Mouse (Mus musculus) olfactory bulb, adult 2 months (tissue): Measurements from ENCODE around the gene Tmem63b. TPM values are rescaled to one million over a fixed set of nuclear protein-coding genes. Genes with fewer than 3 reads are reported as not detected.
A peak's percentile ranks its signal among the peaks of the same experiment; 100 is the strongest.

ENCODE experiments used
- H3K27ac ChIP-seq: fragments of 200-500 bp; 2 replicates; pipeline ENCODE4 v1.5.1; 2012; ENCODE audit warnings: low read depth, low read length; ENCODE audit not compliant: insufficient read depth
- H3K4me1 ChIP-seq: fragments of 200-500 bp; 2 replicates; pipeline ENCODE4 v1.6.1; 2012; ENCODE audit warnings: low read length; ENCODE audit not compliant: control insufficient read depth, insufficient read depth
- H3K4me3 ChIP-seq: fragments of 200-500 bp; 2 replicates; pipeline ENCODE4 v1.5.1; 2012; ENCODE audit warnings: mild to moderate bottlenecking, low read depth, low read length, moderate library complexity; ENCODE audit not compliant: insufficient read depth
- CTCF ChIP-seq: fragments of 200-500 bp; IDR thresholded peaks from 2 replicates; pipeline ENCODE4 v1.5.1; 2012; ENCODE audit warnings: low read depth, mild to moderate bottlenecking, low read length, moderate library complexity; ENCODE audit not compliant: insufficient read depth
- POLR2A ChIP-seq: fragments of 200-500 bp; IDR thresholded peaks from 2 replicates; pipeline ENCODE4 v1.6.1; 2012; ENCODE audit warnings: mild to moderate bottlenecking, low read depth, low read length, moderate library complexity; ENCODE audit not compliant: insufficient read depth
- WGBS: fragments of 180-500 bp; shearing (Covaris S2); methylation state at CpG from one replicate; pipeline ENCODE4 v1.1.7; 2018; 5-methylcytosine and 5-hydroxymethylcytosine counted together
- polyA plus RNA-seq: library from polyadenylated mRNA; stranded (reverse); fragments of >200 nt; gene quantifications from 2 replicates; pipeline ENCODE4 v1.2.4, GENCODE M21; 2012; ENCODE audit warnings: low replicate concordance; ENCODE audit not compliant: missing spikeins, insufficient read depth, insufficient read length

The Tmem63b gene
- polyA plus RNA-seq, 1 experiment = not detected

DNA sequence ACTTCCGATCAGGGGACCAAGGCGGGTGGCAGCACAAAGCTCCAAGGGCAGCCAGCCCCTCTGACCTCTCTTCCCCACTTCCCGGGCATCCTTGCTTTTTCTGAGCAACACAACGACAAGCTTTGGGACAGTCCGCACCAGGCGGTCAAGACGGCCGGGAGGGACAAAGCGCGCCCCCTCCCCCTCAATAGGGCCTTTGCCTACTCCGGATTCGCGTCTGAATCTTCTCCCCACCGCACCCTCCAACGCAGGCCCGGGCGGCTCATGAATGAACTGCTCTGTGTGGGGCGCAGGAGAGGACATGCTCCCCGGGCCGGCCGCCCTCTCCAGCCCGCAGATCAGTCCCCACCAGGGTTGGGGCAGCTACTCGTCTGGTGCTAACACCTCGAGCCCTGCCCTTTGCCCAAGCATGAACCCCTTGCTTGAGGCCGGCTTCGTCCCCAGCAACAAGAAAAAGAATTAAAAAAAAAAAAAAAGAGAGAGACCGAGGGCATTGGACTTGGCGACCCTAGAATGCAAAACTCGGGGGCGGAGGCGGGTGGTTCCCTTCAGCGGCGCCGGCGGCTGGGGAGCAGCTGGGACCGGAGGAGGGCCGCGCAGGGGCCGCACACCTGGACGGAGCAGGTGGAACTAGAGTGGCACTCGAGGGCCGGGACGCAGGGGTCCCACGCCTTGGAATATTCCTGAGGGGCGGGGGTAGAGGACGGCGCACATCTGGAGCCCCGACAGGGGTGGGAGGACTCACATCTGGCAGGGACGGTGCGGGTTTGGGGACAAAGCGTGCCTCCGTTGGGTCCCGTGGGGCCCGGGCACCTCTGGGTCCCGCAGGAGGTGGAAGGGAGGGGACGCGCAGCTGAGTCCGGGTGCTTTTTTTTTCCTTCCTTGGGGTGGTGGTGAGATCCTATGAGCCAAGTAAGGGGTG is 1.3 kb downstream of the Tmem63b start:
- H3K27ac ChIP-seq = peak overlapping the region; percentile 75
- peak overlapping the region; percentile 95 for H3K4me3 ChIP-seq
- peaks cover 24% of the 10 kb centered on the region for H3K4me1 ChIP-seq
- under 1% methylated on average over 58 of the region's 58 CpGs for WGBS
- TF ChIP-seq CTCF = no peak
- TF ChIP-seq POLR2A = no peak

DNA sequence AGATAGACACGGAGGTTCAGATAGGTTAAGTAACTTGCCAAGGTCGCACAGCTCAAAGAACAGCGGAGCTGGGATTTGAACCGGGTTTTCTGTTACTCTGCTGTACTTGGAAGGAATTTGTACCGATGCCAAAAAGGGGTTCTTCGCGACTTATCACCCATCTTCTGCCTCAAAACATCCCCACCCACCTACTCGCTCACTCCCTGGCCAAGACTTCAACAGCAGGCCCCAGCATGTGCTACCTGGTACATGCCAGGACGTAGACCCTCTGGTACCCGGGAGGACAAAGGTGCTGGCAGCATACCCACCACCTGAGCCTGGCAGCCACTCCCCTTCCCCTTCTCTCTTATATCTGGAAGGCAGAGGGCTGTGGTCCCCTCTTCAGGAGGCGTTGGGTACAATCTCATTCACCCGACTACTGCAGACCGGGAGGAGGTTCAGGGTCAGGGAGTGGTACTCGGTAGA is 2.0 kb downstream of the Tmem63b start:
- Histone ChIP-seq H3K4me3 (peak overlapping the region; percentile 95), H3K4me1 (peaks cover 26% of the 10 kb centered on the region), H3K27ac (peak overlapping the region; percentile 39)
- TF ChIP-seq POLR2A (no peak), CTCF (no peak)
- 25% methylated on average over 14 of the region's 14 CpGs for WGBS

DNA sequence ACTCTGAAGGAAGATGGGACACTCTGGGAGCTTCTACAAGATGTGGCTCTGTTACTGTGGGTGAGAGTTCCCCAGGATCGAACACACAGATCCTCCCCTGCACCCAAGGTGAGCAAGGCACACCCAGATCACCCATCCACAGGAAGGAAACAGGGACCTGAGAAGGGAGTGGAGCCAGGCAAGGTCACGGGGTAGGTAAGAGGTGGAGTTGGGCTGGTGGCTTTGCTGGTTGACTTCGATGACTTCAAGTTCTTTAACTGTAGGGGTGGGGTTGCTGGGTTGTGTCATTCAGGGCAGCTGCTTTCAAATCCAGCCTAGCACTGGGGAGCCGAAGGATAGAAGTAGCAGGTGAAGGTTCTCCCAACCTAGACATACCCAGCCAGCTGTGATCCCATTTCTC is 3.9 kb downstream of the Tmem63b start:
- peaks cover 28% of the 10 kb centered on the region for H3K4me1 ChIP-seq
- no peak for TF ChIP-seq POLR2A
- TF ChIP-seq CTCF = no peak
- H3K4me3 ChIP-seq = no peak overlapping the region
- 93% methylated on average over 4 of the region's 4 CpGs for WGBS
- H3K27ac ChIP-seq = no peak overlapping the region

DNA sequence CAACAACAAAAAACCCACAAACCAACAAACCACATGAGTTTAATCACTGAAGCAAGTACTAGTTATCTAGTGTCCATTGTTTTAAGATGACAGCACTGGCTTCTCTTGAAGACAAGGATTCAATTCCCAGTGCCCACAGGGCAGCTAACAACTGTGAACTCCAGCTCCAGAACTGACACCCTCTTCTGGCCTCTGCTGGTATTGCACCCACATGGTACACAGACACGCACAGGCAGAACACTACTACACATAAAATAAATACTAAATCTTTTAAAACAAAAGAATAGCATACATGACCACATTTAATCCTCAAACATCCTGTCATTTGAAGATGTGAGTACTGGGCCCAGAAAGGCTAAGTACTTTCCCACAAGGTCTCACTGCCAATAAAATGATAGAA is 5.1 kb downstream of the Tmem63b start:
- Histone ChIP-seq H3K4me1 (peaks cover 24% of the 10 kb centered on the region), H3K27ac (no peak overlapping the region), H3K4me3 (no peak overlapping the region)
- TF ChIP-seq POLR2A (no peak), CTCF (no peak)
- 95% methylated on average over 1 of the region's 1 CpGs for WGBS

DNA sequence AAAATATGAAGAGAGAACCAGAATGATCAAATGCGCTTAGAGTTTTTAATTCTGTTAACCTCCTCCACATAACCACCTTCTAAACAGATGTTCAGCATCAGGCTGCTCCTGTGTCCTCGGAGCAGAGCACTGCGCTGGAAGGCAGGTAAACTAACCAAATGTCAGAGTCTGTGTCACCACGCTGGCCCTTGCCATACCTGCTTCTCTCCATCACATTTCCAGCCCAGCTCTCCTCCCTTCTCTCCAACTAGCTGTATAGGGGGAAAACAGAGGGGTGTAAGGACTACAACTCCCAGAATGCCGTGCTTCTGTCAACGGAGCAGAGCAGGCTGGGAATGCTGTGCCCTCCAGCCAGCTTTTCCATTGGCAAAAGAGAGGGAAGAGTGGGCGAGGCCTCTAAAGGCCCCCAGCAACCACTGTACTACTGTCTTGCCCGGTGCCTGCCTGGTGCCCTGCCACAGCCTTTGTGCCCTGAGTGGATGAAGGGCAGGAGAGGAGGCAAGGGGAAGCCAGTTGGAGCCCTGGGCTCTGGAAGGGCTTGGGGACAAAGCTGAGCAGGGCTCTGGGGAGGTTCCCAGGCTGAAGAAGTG is 6.2 kb downstream of the Tmem63b start:
- TF ChIP-seq POLR2A (no peak), CTCF (no peak)
- peak overlapping the region; percentile 41 for H3K4me3 ChIP-seq
- H3K4me1 ChIP-seq = peaks cover 24% of the 10 kb centered on the region
- 40% methylated on average over 8 of the region's 8 CpGs for WGBS
- H3K27ac ChIP-seq = peak overlapping the region; percentile 74

DNA sequence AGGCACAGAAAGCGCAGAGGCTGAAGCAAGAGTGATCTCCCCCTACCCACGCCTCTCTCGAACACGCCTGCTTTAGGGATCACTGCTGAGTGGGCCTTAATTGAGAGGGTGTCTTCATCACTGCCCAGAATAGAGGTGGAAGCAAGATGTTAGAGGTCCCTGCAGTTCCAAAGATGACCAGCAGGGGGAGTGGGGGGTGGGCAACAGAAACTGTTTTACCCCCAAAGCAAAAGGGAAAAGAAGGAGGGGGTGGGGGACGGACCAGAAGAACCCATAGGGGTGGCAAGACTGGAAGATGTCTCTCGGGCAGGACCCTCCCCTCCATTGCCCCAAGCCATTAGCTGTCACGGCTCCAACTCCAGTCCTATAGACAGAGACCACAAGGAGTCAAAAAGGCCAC is 8.6 kb downstream of the Tmem63b start:
- 22% methylated on average over 7 of the region's 7 CpGs for WGBS
- TF ChIP-seq CTCF (peak; percentile 60), POLR2A (no peak)
- H3K4me3 ChIP-seq = no peak overlapping the region
- H3K27ac ChIP-seq = no peak overlapping the region
- H3K4me1 ChIP-seq = peaks cover 14% of the 10 kb centered on the region

DNA sequence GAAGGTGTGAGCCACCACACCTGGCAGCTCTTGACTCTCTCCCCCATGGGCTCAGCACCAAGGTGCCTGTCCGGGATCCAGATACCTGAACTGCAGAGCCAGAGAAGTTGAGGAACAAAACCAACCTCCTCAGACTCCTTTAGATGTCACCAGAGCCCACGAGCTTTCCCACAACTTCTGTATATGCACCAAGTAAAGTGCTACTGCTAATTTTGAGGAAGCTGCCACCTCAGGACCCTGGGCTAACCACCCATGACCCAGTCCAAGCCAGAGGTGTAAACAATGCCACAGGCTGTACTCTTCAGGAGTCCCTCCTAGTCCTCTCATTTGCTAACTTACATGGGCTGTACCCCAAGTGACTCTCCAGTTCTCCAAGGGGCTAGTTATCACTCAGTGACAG is 14.1 kb downstream of the Tmem63b start:
- TF ChIP-seq POLR2A (no peak), CTCF (no peak)
- Histone ChIP-seq H3K27ac (no peak overlapping the region), H3K4me3 (no peak overlapping the region), H3K4me1 (no peaks in the 10 kb centered on the region)
- 90% methylated on average over 2 of the region's 2 CpGs for WGBS

DNA sequence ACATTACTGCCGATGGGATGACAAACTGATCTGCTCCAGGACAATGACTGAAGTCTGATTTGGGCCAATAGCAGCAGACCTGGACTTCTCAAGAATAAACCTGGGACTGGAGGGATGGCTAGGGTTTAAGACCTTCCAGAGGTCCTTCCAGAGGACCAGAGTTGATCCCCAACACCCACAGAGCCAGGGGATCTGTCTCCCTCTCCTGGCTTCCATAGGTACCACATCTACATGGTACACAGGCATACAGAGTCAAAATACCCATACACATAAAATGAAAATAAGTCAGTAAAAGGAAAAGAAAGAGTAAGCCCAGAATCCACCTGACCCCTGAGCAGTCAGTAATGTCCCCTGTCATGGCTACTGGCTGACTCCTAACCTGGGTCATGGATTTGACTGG is 14.9 kb downstream of the Tmem63b start:
- Histone ChIP-seq H3K4me3 (no peak overlapping the region), H3K27ac (no peak overlapping the region), H3K4me1 (no peaks in the 10 kb centered on the region)
- TF ChIP-seq POLR2A (no peak), CTCF (no peak)
- WGBS = 91% methylated on average over 1 of the region's 1 CpGs

DNA sequence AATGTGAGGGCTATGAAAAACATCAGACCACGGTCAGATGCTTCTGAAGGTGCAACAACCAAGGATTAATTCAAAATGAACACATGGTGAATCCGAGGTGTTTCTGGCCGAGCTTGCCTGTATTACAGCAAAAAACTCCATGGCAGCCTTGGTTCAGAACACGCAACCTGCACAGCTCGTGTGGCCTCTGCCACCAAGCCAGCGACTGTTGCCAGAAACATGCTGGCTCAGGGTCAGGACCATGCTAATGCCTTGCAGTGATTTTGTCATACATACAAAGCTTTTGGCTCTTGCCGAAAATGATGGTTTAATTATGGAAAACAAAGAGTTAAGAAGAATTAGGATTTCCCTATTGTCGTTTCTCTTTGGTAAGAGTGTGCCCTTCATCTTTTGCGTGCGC is 18.7 kb downstream of the Tmem63b start:
- H3K4me3 ChIP-seq = no peak overlapping the region
- H3K27ac ChIP-seq = no peak overlapping the region
- H3K4me1 ChIP-seq = peaks cover 4% of the 10 kb centered on the region
- no peak for TF ChIP-seq CTCF
- no peak for TF ChIP-seq POLR2A
- 71% methylated on average over 10 of the region's 10 CpGs for WGBS
